Mouse (Mus musculus) brain, embryonic 14.5 days (tissue): ENCODE results near the gene Ccdc28b.

Experiments used
- CTCF ChIP-seq: fragments of 200-500 bp; IDR thresholded peaks from 2 replicates; pipeline ENCODE4 v1.5.1; 2012; ENCODE audit warnings: inconsistent platforms, mild to moderate bottlenecking, moderate library complexity, borderline replicate concordance; ENCODE audit not compliant: insufficient read depth, insufficient read length; ENCODE audit errors: extremely low read depth
- POLR2A ChIP-seq: fragments of 200-500 bp; IDR thresholded peaks from 2 replicates; pipeline ENCODE4 v1.6.1; 2012; ENCODE audit warnings: mild to moderate bottlenecking, inconsistent platforms, borderline replicate concordance; ENCODE audit not compliant: poor library complexity, insufficient read depth, insufficient read length, severe bottlenecking; ENCODE audit errors: extremely low read depth

DNA sequence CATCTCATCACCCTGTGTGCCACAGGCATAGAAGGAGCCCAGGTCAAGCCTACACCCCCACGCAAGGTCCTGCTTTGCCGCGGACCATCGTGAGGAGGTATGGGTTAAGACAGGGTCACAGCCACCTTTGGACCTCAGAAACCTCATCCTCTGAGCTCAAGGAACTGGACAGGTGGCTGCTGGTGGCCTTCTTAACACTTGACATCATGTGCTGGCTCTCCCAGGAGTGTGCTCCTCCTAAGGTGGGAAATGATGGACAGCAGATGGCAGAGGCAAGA, 50.7 kb downstream of the Ccdc28b start:
- TF ChIP-seq CTCF: no peak
- no peak for TF ChIP-seq POLR2A
